Mouse (Mus musculus) forebrain, postnatal 0 days (tissue): Measurements from ENCODE around the gene Gnaq. TPM values are rescaled to one million over a fixed set of nuclear protein-coding genes. Genes with fewer than 3 reads are reported as not detected.

Experiments used
- ATAC-seq: fragments of 200-750 bp; cut with Nextera tagmentation; 2 replicates; pipeline ENCODE4 v1.8.0; 2017; ENCODE audit warnings: mild to moderate bottlenecking, moderate library complexity
- DNase-seq: peaks from one replicate; pipeline ENCODE4 v3.0.0-alpha.2; 2015
- H3K27ac ChIP-seq: fragments of 300-500 bp; sonication (generic); 2 replicates; pipeline ENCODE4 v1.5.1; 2014; ENCODE audit warnings: low read depth, mild to moderate bottlenecking, antibody characterized with exemption, low read length, moderate library complexity, mixed read lengths
- H3K27me3 ChIP-seq: fragments of 300-500 bp; sonication (generic); 2 replicates; pipeline ENCODE4 v1.6.1; 2014; ENCODE audit warnings: mild to moderate bottlenecking, low read length, mixed read lengths; ENCODE audit not compliant: insufficient read depth
- H3K36me3 ChIP-seq: fragments of 300-500 bp; sonication (generic); 2 replicates; pipeline ENCODE4 v1.6.1; 2014; ENCODE audit warnings: mild to moderate bottlenecking, moderate library complexity; ENCODE audit not compliant: insufficient read depth
- H3K4me1 ChIP-seq: fragments of 300-500 bp; sonication (generic); 2 replicates; pipeline ENCODE4 v1.6.1; 2014; ENCODE audit warnings: antibody characterized with exemption; ENCODE audit not compliant: insufficient read depth
- H3K4me2 ChIP-seq: fragments of 300-500 bp; sonication (generic); 2 replicates; pipeline ENCODE4 v1.6.1; 2014; ENCODE audit warnings: low read depth, mild to moderate bottlenecking, moderate library complexity
- H3K4me3 ChIP-seq: fragments of 300-500 bp; sonication (generic); 2 replicates; pipeline ENCODE4 v1.5.1; 2014; ENCODE audit warnings: low read depth, low read length, mixed read lengths
- H3K9ac ChIP-seq: fragments of 300-500 bp; sonication (generic); 2 replicates; pipeline ENCODE4 v1.6.1; 2014; ENCODE audit warnings: mild to moderate bottlenecking
- H3K9me3 ChIP-seq: fragments of 300-500 bp; sonication (generic); 2 replicates; pipeline ENCODE4 v1.6.1; 2016; ENCODE audit warnings: low read length
- CTCF ChIP-seq: sonication (generic); IDR thresholded peaks from 2 replicates; pipeline ENCODE4 v1.5.1; 2016; ENCODE audit warnings: antibody characterized with exemption, control low read depth, low read depth
- WGBS: fragments of 180-500 bp; shearing (Covaris S2); extraction: QIAGEN DNeasy Blood & Tissue Kit; methylation state at CpG from one replicate; pipeline ENCODE4 v1.1.7; 2014; 5-methylcytosine and 5-hydroxymethylcytosine counted together
- polyA plus RNA-seq: library from polyadenylated mRNA; unstranded; fragments of >200 nt; fragmentation: Nextera tagmentation; extraction: Ambion mirVana; gene quantifications from 2 replicates; pipeline ENCODE4 v1.2.1, GENCODE M21; 2015
- total RNA-seq: library from RNA; depleted of rRNA; stranded (reverse); fragments of >200 nt; gene quantifications from 2 replicates; pipeline ENCODE4 v1.2.3, GENCODE M21; 2014

Gnaq gene
- total and polyA plus RNA-seq, 2 experiments from 2014 or later = 94.2 to 143 TPM

DNA sequence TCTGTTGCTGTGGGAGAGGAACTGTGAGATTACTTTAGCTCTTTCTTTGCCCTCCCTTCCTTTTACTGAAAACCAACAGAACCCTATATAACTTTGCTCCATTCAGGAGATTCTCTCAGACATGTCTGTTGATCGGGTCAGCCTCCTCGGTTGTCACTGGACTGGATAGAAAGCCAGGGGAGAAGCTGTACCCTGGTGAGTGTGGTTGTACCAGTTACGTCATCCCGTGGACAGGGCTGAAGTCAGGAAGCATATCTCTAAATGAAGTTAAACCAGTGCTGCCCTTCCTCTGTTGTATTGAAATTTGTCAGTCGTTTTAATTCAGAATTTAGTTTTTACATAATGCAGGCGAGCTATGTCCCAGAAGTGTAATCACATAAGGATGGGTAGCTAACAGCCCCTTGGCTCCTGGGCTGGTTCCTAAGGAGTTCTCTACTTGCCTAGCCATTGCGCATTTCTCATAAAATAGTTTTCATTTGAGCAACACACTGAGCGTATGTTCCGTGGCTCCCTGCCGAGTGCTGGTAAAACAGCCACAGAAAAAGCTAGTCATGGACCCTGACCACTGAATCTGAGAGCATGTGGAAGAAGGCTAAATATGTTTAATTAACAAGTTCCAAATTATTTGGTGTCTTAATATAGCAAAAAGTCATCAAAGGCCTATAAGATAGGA lies 194.9 kb downstream of the Gnaq start:
- DNase-seq (no peak), ATAC-seq (peak; percentile 15; the same call in 1 of the 2 replicates)
- WGBS = 40% methylated on average over 10 of the region's 10 CpGs
- H3K36me3 ChIP-seq = no peaks in the 10 kb centered on the region
- no peak overlapping the region for H3K9ac ChIP-seq
- 0 out of 2 replicates have a peak overlapping the region, but pooled peaks have one; percentile 15 for H3K27ac ChIP-seq
- H3K4me3 ChIP-seq = no peak overlapping the region
- H3K9me3 ChIP-seq = no peaks in the 10 kb centered on the region
- no peaks in the 10 kb centered on the region for H3K27me3 ChIP-seq
- H3K4me1 ChIP-seq = peaks cover 22% of the 10 kb centered on the region
- no peak overlapping the region for H3K4me2 ChIP-seq
- no peak for TF ChIP-seq CTCF

GRCm38 (mm10) chr19:16328074-16328850 lies 195.6 kb downstream of the Gnaq start:
- WGBS = 14% methylated on average over 7 of the region's 7 CpGs
- Histone ChIP-seq H3K36me3 (no peaks in the 10 kb centered on the region; the same call in 1 of the 2 replicates), H3K4me1 (peaks cover 22% of the 10 kb centered on the region), H3K4me2 (0 out of 2 replicates have a peak overlapping the region, but pooled peaks have one; percentile 6), H3K27me3 (no peaks in the 10 kb centered on the region), H3K4me3 (no peak overlapping the region), H3K9me3 (no peaks in the 10 kb centered on the region), H3K27ac (no peak overlapping the region), H3K9ac (no peak overlapping the region; the same call in 1 of the 2 replicates)
- TF ChIP-seq CTCF = no peak
- peak; percentile 70 for ATAC-seq
- DNase-seq = peak; percentile 70

- ATAC-seq (no peak), DNase-seq (no peak)
- no peaks in the 10 kb centered on the region for H3K27me3 ChIP-seq
- H3K4me2 ChIP-seq = no peak overlapping the region
- H3K27ac ChIP-seq = no peak overlapping the region
- peaks cover 22% of the 10 kb centered on the region for H3K4me1 ChIP-seq
- H3K9ac ChIP-seq = no peak overlapping the region
- no peak for TF ChIP-seq CTCF
- H3K36me3 ChIP-seq = peaks cover 6% of the 10 kb centered on the region
- H3K4me3 ChIP-seq = no peak overlapping the region
- H3K9me3 ChIP-seq = no peaks in the 10 kb centered on the region
Observed at GRCm38 (mm10) chr19:16329056-16329455, 196.4 kb downstream of the Gnaq start.

- H3K27me3 ChIP-seq = no peaks in the 10 kb centered on the region
- no peak for ATAC-seq
- H3K9me3 ChIP-seq = no peaks in the 10 kb centered on the region
- H3K9ac ChIP-seq = no peak overlapping the region
- TF ChIP-seq CTCF = no peak
- no peak overlapping the region for H3K27ac ChIP-seq
- H3K36me3 ChIP-seq = peaks cover 8% of the 10 kb centered on the region
- H3K4me1 ChIP-seq = peaks cover 22% of the 10 kb centered on the region
- 90% methylated on average over 6 of the region's 6 CpGs for WGBS
- DNase-seq = no peak
- no peak overlapping the region for H3K4me2 ChIP-seq
- H3K4me3 ChIP-seq = no peak overlapping the region
Observed at GRCm38 (mm10) chr19:16329648-16330047, 197.0 kb downstream of the Gnaq start.

GRCm38 (mm10) chr19:16330161-16330560 lies 197.5 kb downstream of the Gnaq start:
- H3K27ac ChIP-seq = no peak overlapping the region
- no peaks in the 10 kb centered on the region for H3K9me3 ChIP-seq
- H3K4me1 ChIP-seq = peaks cover 22% of the 10 kb centered on the region
- no peak overlapping the region for H3K4me2 ChIP-seq
- DNase-seq (no peak), ATAC-seq (no peak)
- H3K4me3 ChIP-seq = no peak overlapping the region
- WGBS = 86% methylated on average over 7 of the region's 7 CpGs
- no peak overlapping the region for H3K9ac ChIP-seq
- H3K27me3 ChIP-seq = no peaks in the 10 kb centered on the region
- H3K36me3 ChIP-seq = peaks cover 10% of the 10 kb centered on the region
- no peak for TF ChIP-seq CTCF

DNA sequence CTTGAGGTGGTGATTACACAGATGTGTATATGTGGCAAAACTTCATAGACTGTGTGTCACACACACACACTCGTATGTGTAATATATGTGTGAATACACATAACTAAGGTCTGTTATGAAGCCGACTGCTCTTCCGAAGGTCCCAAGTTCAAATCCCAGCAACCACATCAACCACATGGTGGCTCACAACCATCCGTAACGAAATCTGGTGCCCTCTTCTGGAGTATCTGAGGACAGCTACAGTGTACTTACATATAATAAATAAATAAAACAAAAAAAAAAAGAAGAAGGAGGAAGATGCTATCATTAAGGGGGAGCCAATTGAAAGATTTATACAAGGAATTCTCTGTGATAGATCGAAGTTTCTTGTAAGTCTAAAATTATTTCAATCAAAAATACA lies 198.4 kb downstream of the Gnaq start:
- peaks cover 19% of the 10 kb centered on the region for H3K4me1 ChIP-seq
- H3K36me3 ChIP-seq = peaks cover 15% of the 10 kb centered on the region
- H3K4me3 ChIP-seq = no peak overlapping the region
- no peak overlapping the region for H3K9ac ChIP-seq
- DNase-seq (no peak), ATAC-seq (no peak)
- no peaks in the 10 kb centered on the region for H3K9me3 ChIP-seq
- peak; percentile 38 for TF ChIP-seq CTCF
- H3K4me2 ChIP-seq = no peak overlapping the region
- 93% methylated on average over 6 of the region's 6 CpGs for WGBS
- no peaks in the 10 kb centered on the region for H3K27me3 ChIP-seq
- H3K27ac ChIP-seq = no peak overlapping the region
